Mouse (Mus musculus): Measurements from ENCODE around the gene Vipr2.

- TF ChIP-seq CTCF (IDR thresholded peaks at IDR 0.05; ENCODE audit: insufficient read depth, low read length) (no peak), POLR2A (IDR thresholded peaks at IDR 0.05; ENCODE audit: borderline replicate concordance, extremely low read depth, low read depth, low read length) (no peak)
Observed at GRCm38 (mm10) chr12:116117352-116117929, 39.9 kb downstream of the Vipr2 start.
